Mouse (Mus musculus): ENCODE measurements around the gene Dclk1. TPM values are rescaled to one million over a fixed set of nuclear protein-coding genes. Genes with fewer than 3 reads are reported as not detected.

Dclk1 gene
- polyA plus RNA-seq, 1 experiment from 2014 or later: 256 TPM

GRCm38 (mm10) chr3:55246618-55247272 lies 4.6 kb downstream of the Dclk1 start:
- 88% methylated on average over 12 of the region's 12 CpGs for WGBS
- peaks cover 35% of the 10 kb centered on the region for H3K36me3 ChIP-seq (replicated peaks; ENCODE audit: control insufficient read depth, insufficient read depth)
- no peak overlapping the region for H3K4me3 ChIP-seq (replicated peaks; ENCODE audit: low read length)
- H3K4me1 ChIP-seq (replicated peaks; ENCODE audit: control insufficient read depth, insufficient read depth, low read length): peaks cover 44% of the 10 kb centered on the region
- no peak overlapping the region for H3K27ac ChIP-seq
- H3K27me3 ChIP-seq (ENCODE audit: control insufficient read depth, insufficient read depth, low read length): no peaks in the 10 kb centered on the region
- no peak overlapping the region for H3K9ac ChIP-seq
- no peaks in the 10 kb centered on the region for H3K9me3 ChIP-seq (ENCODE audit: control insufficient read depth, low read length)
- DNase-seq (ENCODE audit: low spot score): no peak
- ATAC-seq (ENCODE audit: low FRiP score): no peak
- no peak overlapping the region for H3K4me2 ChIP-seq (replicated peaks)

- Histone ChIP-seq H3K4me1 (replicated peaks; ENCODE audit: control insufficient read depth, insufficient read depth, low read length) (peaks cover 40% of the 10 kb centered on the region), H3K27ac (no peak overlapping the region), H3K9ac (no peak overlapping the region), H3K36me3 (replicated peaks; ENCODE audit: control insufficient read depth, insufficient read depth) (peaks cover 44% of the 10 kb centered on the region), H3K27me3 (ENCODE audit: control insufficient read depth, insufficient read depth, low read length) (no peaks in the 10 kb centered on the region), H3K4me2 (replicated peaks) (no peak overlapping the region), H3K9me3 (ENCODE audit: control insufficient read depth, low read length) (no peaks in the 10 kb centered on the region), H3K4me3 (replicated peaks; ENCODE audit: low read length) (no peak overlapping the region)
- ATAC-seq (ENCODE audit: low FRiP score) (no peak), DNase-seq (ENCODE audit: low spot score) (no peak)
- 82% methylated on average over 3 of the region's 3 CpGs for WGBS
Observed at GRCm38 (mm10) chr3:55248048-55248447, 5.9 kb downstream of the Dclk1 start.

- ATAC-seq (ENCODE audit: low FRiP score) (peak; percentile 89), DNase-seq (ENCODE audit: low spot score) (peak; percentile 73)
- WGBS: 58% methylated on average over 6 of the region's 6 CpGs
- no peaks in the 10 kb centered on the region for H3K27me3 ChIP-seq (ENCODE audit: control insufficient read depth, insufficient read depth, low read length)
- H3K27ac ChIP-seq: no peak overlapping the region
- peaks cover 40% of the 10 kb centered on the region for H3K4me1 ChIP-seq (replicated peaks; ENCODE audit: control insufficient read depth, insufficient read depth, low read length)
- no peak overlapping the region for H3K4me2 ChIP-seq (replicated peaks)
- no peak overlapping the region for H3K4me3 ChIP-seq (replicated peaks; ENCODE audit: low read length)
- H3K9me3 ChIP-seq (ENCODE audit: control insufficient read depth, low read length): no peaks in the 10 kb centered on the region
- peaks cover 47% of the 10 kb centered on the region for H3K36me3 ChIP-seq (replicated peaks; ENCODE audit: control insufficient read depth, insufficient read depth)
- H3K9ac ChIP-seq: no peak overlapping the region
Observed at GRCm38 (mm10) chr3:55248508-55248907, 6.3 kb downstream of the Dclk1 start.

DNA sequence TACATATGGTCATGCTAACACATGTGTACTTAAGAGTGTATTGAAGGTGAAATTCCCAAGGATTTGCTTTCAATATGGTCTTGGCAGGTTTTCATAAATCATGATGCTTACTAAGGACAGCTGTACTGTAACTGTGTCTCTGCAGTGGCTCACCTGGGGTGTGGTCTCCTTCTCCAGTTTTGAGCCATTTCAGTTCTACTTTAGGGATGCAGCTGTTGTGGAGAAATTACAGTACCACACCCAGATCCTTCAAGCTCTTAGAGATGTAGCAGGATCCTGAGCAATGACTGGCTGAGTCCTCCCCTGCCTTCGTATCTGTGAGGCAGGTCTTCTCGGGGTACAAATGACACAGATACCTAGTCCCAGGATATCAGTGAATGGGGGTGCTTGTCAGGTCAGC lies 8.5 kb downstream of the Dclk1 start:
- H3K27ac ChIP-seq: no peak overlapping the region
- H3K27me3 ChIP-seq (ENCODE audit: control insufficient read depth, insufficient read depth, low read length): no peaks in the 10 kb centered on the region
- H3K4me3 ChIP-seq (replicated peaks; ENCODE audit: low read length): no peak overlapping the region
- no peak for DNase-seq (ENCODE audit: low spot score)
- WGBS: 93% methylated on average over 2 of the region's 2 CpGs
- H3K9me3 ChIP-seq (ENCODE audit: control insufficient read depth, low read length): no peaks in the 10 kb centered on the region
- H3K9ac ChIP-seq: no peak overlapping the region
- no peak overlapping the region for H3K4me2 ChIP-seq (replicated peaks)
- no peak for ATAC-seq (ENCODE audit: low FRiP score)
- H3K4me1 ChIP-seq (replicated peaks; ENCODE audit: control insufficient read depth, insufficient read depth, low read length): peaks cover 27% of the 10 kb centered on the region
- peaks cover 61% of the 10 kb centered on the region for H3K36me3 ChIP-seq (replicated peaks; ENCODE audit: control insufficient read depth, insufficient read depth)

- Histone ChIP-seq H3K9ac (no peak overlapping the region), H3K4me3 (replicated peaks; ENCODE audit: low read length) (no peak overlapping the region), H3K27ac (no peak overlapping the region; the same call in 1 of the 2 replicates), H3K36me3 (replicated peaks; ENCODE audit: control insufficient read depth, insufficient read depth) (peaks cover 33% of the 10 kb centered on the region), H3K27me3 (ENCODE audit: control insufficient read depth, insufficient read depth, low read length) (no peaks in the 10 kb centered on the region), H3K4me1 (replicated peaks; ENCODE audit: control insufficient read depth, insufficient read depth, low read length) (peaks cover 9% of the 10 kb centered on the region; the same call in 1 of the 2 replicates), H3K4me2 (replicated peaks) (no peak overlapping the region), H3K9me3 (ENCODE audit: control insufficient read depth, low read length) (no peaks in the 10 kb centered on the region)
- WGBS: 82% methylated on average over 7 of the region's 7 CpGs
- ATAC-seq (ENCODE audit: low FRiP score) (no peak), DNase-seq (ENCODE audit: low spot score) (no peak)
Observed at GRCm38 (mm10) chr3:55260139-55260538, 18.0 kb downstream of the Dclk1 start.

- ATAC-seq (ENCODE audit: low FRiP score): no peak
- Histone ChIP-seq H3K36me3 (replicated peaks; ENCODE audit: control insufficient read depth, insufficient read depth) (peaks cover 5% of the 10 kb centered on the region; the same call in 1 of the 2 replicates), H3K9me3 (ENCODE audit: control insufficient read depth, low read length) (no peaks in the 10 kb centered on the region), H3K9ac (no peak overlapping the region), H3K4me2 (replicated peaks) (no peak overlapping the region), H3K27ac (no peak overlapping the region), H3K4me1 (replicated peaks; ENCODE audit: control insufficient read depth, insufficient read depth, low read length) (peaks cover 9% of the 10 kb centered on the region; the same call in 1 of the 2 replicates), H3K4me3 (replicated peaks; ENCODE audit: low read length) (no peak overlapping the region), H3K27me3 (ENCODE audit: control insufficient read depth, insufficient read depth, low read length) (no peaks in the 10 kb centered on the region)
- DNase-seq (ENCODE audit: low spot score): no peak
- WGBS: 96% methylated on average over 5 of the region's 5 CpGs
Observed at GRCm38 (mm10) chr3:55266091-55266490, 23.9 kb downstream of the Dclk1 start.

GRCm38 (mm10) chr3:55269802-55270201 lies 27.6 kb downstream of the Dclk1 start:
- Histone ChIP-seq H3K36me3 (replicated peaks; ENCODE audit: control insufficient read depth, insufficient read depth) (0 out of 2 replicates have a peak, but pooled peaks cover 5% of the 10 kb centered on the region), H3K9me3 (ENCODE audit: control insufficient read depth, low read length) (no peaks in the 10 kb centered on the region), H3K9ac (no peak overlapping the region), H3K4me3 (replicated peaks; ENCODE audit: low read length) (no peak overlapping the region), H3K27ac (no peak overlapping the region), H3K27me3 (ENCODE audit: control insufficient read depth, insufficient read depth, low read length) (no peaks in the 10 kb centered on the region), H3K4me1 (replicated peaks; ENCODE audit: control insufficient read depth, insufficient read depth, low read length) (peaks cover 9% of the 10 kb centered on the region; the same call in 1 of the 2 replicates), H3K4me2 (replicated peaks) (no peak overlapping the region)
- WGBS: 85% methylated on average over 4 of the region's 4 CpGs
- DNase-seq (ENCODE audit: low spot score) (no peak), ATAC-seq (ENCODE audit: low FRiP score) (no peak)

DNA sequence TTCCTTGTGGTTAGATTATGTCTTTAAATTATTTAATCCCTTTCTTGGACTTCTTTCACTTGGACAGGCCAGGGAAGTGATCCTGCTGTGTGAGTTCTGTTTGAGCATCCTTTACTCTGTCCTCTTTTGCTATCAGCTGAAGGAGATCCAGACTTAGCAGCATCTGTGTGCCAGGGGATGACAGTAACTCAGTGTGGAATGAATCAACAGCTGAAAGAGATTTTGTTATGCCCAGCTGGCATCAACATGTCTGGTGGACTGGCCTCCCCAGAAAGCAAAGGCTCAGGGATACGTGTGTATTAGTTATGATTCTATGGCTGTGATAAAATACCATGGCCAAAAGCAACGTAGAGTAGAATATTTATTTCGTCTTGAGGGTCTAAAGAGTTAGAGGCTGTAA lies 28.2 kb downstream of the Dclk1 start:
- H3K4me2 ChIP-seq (replicated peaks): no peak overlapping the region
- no peak overlapping the region for H3K4me3 ChIP-seq (replicated peaks; ENCODE audit: low read length)
- no peak overlapping the region for H3K27ac ChIP-seq
- no peaks in the 10 kb centered on the region for H3K27me3 ChIP-seq (ENCODE audit: control insufficient read depth, insufficient read depth, low read length)
- DNase-seq (ENCODE audit: low spot score) (no peak), ATAC-seq (ENCODE audit: low FRiP score) (no peak)
- no peaks in the 10 kb centered on the region for H3K9me3 ChIP-seq (ENCODE audit: control insufficient read depth, low read length)
- no peak overlapping the region for H3K9ac ChIP-seq
- H3K36me3 ChIP-seq (replicated peaks; ENCODE audit: control insufficient read depth, insufficient read depth): 0 out of 2 replicates have a peak, but pooled peaks cover 5% of the 10 kb centered on the region
- peaks cover 9% of the 10 kb centered on the region; the same call in 1 of the 2 replicates for H3K4me1 ChIP-seq (replicated peaks; ENCODE audit: control insufficient read depth, insufficient read depth, low read length)
- 79% methylated on average over 3 of the region's 3 CpGs for WGBS

DNA sequence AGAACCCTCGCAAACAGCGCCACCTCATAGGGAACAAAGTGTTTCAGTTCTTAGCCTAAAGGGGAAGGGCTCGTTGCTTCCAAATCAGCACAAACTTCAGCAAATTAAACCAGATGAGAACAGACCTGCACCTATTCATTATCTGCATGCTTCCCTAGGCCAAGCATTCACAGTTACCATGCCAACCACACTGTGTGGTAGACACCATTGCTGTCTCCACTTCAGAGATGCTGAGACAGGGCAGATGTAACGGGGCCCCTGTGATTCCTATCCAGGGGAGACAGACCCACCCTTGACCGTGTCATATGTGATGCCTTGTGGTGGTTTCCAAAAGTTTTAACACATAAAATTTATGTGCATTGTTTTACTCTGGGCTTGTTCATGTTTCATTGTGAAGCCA lies 28.8 kb downstream of the Dclk1 start:
- Histone ChIP-seq H3K27ac (no peak overlapping the region), H3K9me3 (ENCODE audit: control insufficient read depth, low read length) (no peaks in the 10 kb centered on the region), H3K36me3 (replicated peaks; ENCODE audit: control insufficient read depth, insufficient read depth) (0 out of 2 replicates have a peak, but pooled peaks cover 2% of the 10 kb centered on the region), H3K27me3 (ENCODE audit: control insufficient read depth, insufficient read depth, low read length) (no peaks in the 10 kb centered on the region), H3K4me2 (replicated peaks) (no peak overlapping the region), H3K4me1 (replicated peaks; ENCODE audit: control insufficient read depth, insufficient read depth, low read length) (peaks cover 9% of the 10 kb centered on the region; the same call in 1 of the 2 replicates), H3K9ac (no peak overlapping the region), H3K4me3 (replicated peaks; ENCODE audit: low read length) (no peak overlapping the region)
- 0 out of 2 replicates have a peak, but pooled peaks have one; percentile 48 for ATAC-seq (ENCODE audit: low FRiP score)
- no peak for DNase-seq (ENCODE audit: low spot score)
- WGBS: 30% methylated on average over 5 of the region's 5 CpGs

Data from hindbrain, embryonic 14.5 days (tissue).